ENCODE assay signal across 20 mouse cellular contexts in genomic region chr16:10861408-10861807, GRCm38 (mm10). TPM values are rescaled to one million over a fixed set of nuclear protein-coding genes. Genes with fewer than 3 reads are reported as not detected.
DNase-seq lines count a peak whose midpoint lies in the region; ATAC-seq lines count a peak whose summit lies in the region.
"Had no signal": no experiment of that assay in that cellular context is flagged by ENCODE, and none has a peak within 500 bp of the region (broad histone marks: within the 10 kb centered on the region; RNA-seq: fewer than 3 reads in every experiment).

No protein-coding gene starts in this region.

- 0 out of 2 replicates have a peak, but pooled peaks cover 2% of the 10 kb centered on the region for H3K4me1 ChIP-seq in heart, embryonic 12.5 days (replicated peaks)
- H3K4me1 ChIP-seq: forebrain, embryonic 13.5 days; neural tube, embryonic 13.5 days had no signal

- H3K4me3 ChIP-seq in heart, embryonic 12.5 days = no peak overlapping the region
- H3K4me3 ChIP-seq: embryonic facial prominence, embryonic 15.5 days; forebrain, embryonic 13.5 days; megakaryocyte, embryonic 14.5 days; neural tube, embryonic 13.5 days had no signal

- H3K9ac ChIP-seq in heart, embryonic 12.5 days = no peak overlapping the region
- H3K9ac ChIP-seq: embryonic facial prominence, embryonic 15.5 days; forebrain, embryonic 13.5 days; liver, embryonic 14.5 days; neural tube, embryonic 13.5 days had no signal

- DNase-seq in heart, adult 18-20 months = peak; percentile 69 to 79
- DNase-seq in urinary bladder, postnatal 14 days (ENCODE audit: low spot score) = peak; percentile 41
- DNase-seq in urinary bladder, postnatal 10 days (ENCODE audit: low spot score) = no peak
- DNase-seq in heart, postnatal 14 days = peak; percentile 25 to 56
- DNase-seq in spleen, adult 18-20 months = no peak
- no peak for DNase-seq in thymus, postnatal 14 days
- DNase-seq: thymus, adult 18-20 months had no signal

- H3K4me2 ChIP-seq in heart, embryonic 12.5 days = no peak overlapping the region
- H3K4me2 ChIP-seq: embryonic facial prominence, embryonic 15.5 days; forebrain, embryonic 13.5 days; neural tube, embryonic 13.5 days had no signal

- ATAC-seq in heart, embryonic 12.5 days (ENCODE audit: insufficient number of reproducible peaks, low FRiP score) = no peak
- ATAC-seq: CD4-positive, CD25-positive, alpha-beta regulatory T cell, adult 4 months; forebrain, embryonic 13.5 days; inflammation-experienced regulatory T-cells, adult 6 months had no signal

- H3K9me3 ChIP-seq in heart, embryonic 12.5 days (replicated peaks) = no peaks in the 10 kb centered on the region
- H3K9me3 ChIP-seq: embryonic facial prominence, embryonic 15.5 days; forebrain, embryonic 13.5 days; megakaryocyte, embryonic 14.5 days; neural tube, embryonic 13.5 days had no signal

- H3K27me3 ChIP-seq in heart, embryonic 12.5 days (replicated peaks) = no peaks in the 10 kb centered on the region
- H3K27me3 ChIP-seq: embryonic facial prominence, embryonic 15.5 days; forebrain, embryonic 13.5 days; neural tube, embryonic 13.5 days had no signal

- H3K36me3 ChIP-seq in heart, embryonic 12.5 days = no peaks in the 10 kb centered on the region
- H3K36me3 ChIP-seq: embryonic facial prominence, embryonic 15.5 days; neural tube, embryonic 13.5 days had no signal

- WGBS in heart, embryonic 12.5 days = 67% methylated on average over 3 of the region's 3 CpGs

- no peak overlapping the region for H3K27ac ChIP-seq in heart, embryonic 12.5 days (ENCODE audit: poor library complexity, severe bottlenecking)
- H3K27ac ChIP-seq: embryonic facial prominence, embryonic 15.5 days; forebrain, embryonic 13.5 days; kidney, postnatal 0 days; liver, embryonic 14.5 days; neural tube, embryonic 13.5 days had no signal

- intact Hi-C loops in heart, postnatal 14 days (cut with DNase I) = no loop called here

RNA-seq across cellular contexts. Expression of gene Rmi2, which starts 26.5 kb away (rescaled TPM):
- under 1 TPM; 0.27 to 0.33 TPM for total RNA-seq in heart, adult 18-20 months (2021)
- 3.9 and 5.0 TPM in 2 replicates for polyA plus RNA-seq in heart, embryonic 12.5 days (2016; fragmentation: Nextera tagmentation; extraction: Ambion mirVana)
- total RNA-seq in heart, postnatal 14 days (2021) = 1 to 10 TPM in 1 of 2 experiments, under 1 TPM in 1; 0.55 to 1.4 TPM

RNA-seq across cellular contexts. Expression of gene Gm11172, which starts 48.7 kb away (rescaled TPM):
- total RNA-seq in heart, adult 18-20 months (2021) = not detected
- polyA plus RNA-seq in heart, embryonic 12.5 days (2016; fragmentation: Nextera tagmentation; extraction: Ambion mirVana) = not detected in 2 replicates
- total RNA-seq in heart, postnatal 14 days (2021) = not detected
- total RNA-seq: left cerebral cortex, postnatal 36 days; midbrain, postnatal 0 days had no signal
- polyA plus RNA-seq: CD4-positive, CD25-positive, alpha-beta regulatory T cell, adult 4 months; cortical plate, adult 2 months; embryonic facial prominence, embryonic 15.5 days; forebrain, embryonic 13.5 days; heart, embryonic 16.5 days; inflammation-experienced regulatory T-cells, adult 6 months; kidney, postnatal 0 days; liver, embryonic 14.5 days; midbrain, postnatal 0 days; neural tube, embryonic 13.5 days had no signal

RNA-seq across cellular contexts. Expression of gene Prm1, which starts 55.8 kb away (rescaled TPM):
- not detected for total RNA-seq in heart, adult 18-20 months (2021)
- polyA plus RNA-seq in heart, embryonic 12.5 days (2016; fragmentation: Nextera tagmentation; extraction: Ambion mirVana) = 0.48 TPM in 1 of 2 replicates, not detected in the other
- not detected for total RNA-seq in heart, postnatal 14 days (2021)
- total RNA-seq: left cerebral cortex, postnatal 36 days; midbrain, postnatal 0 days had no signal
- polyA plus RNA-seq: cortical plate, adult 2 months; embryonic facial prominence, embryonic 15.5 days; forebrain, embryonic 13.5 days; kidney, postnatal 0 days; liver, embryonic 14.5 days; midbrain, postnatal 0 days had no signal

Comparison
In these comparisons a context has a peak if more than half of its experiments do, and no peak if none do; other contexts are left out.
1. DNase-seq: peak in heart, adult 18-20 months (2 of 2), urinary bladder, postnatal 14 days (single experiment) and heart, postnatal 14 days (2 of 2); none in urinary bladder, postnatal 10 days (single experiment), spleen, adult 18-20 months (0 of 2) and thymus, postnatal 14 days (single experiment).